ENCODE assay signal across 8 mouse cellular contexts in genomic region chr7:98489623-98490084, GRCm38 (mm10). TPM values are rescaled to one million over a fixed set of nuclear protein-coding genes. Genes with fewer than 3 reads are reported as not detected.
DNase-seq lines count a peak whose midpoint lies in the region; ATAC-seq lines count a peak whose summit lies in the region.

No protein-coding gene starts in this region.

- peak; percentile 62; the same call in 1 of the 2 replicates for ATAC-seq in embryonic facial prominence, embryonic 12.5 days (ENCODE audit: insufficient number of reproducible peaks, insufficient read depth, low FRiP score, low TSS enrichment)
- ATAC-seq in heart, embryonic 12.5 days (ENCODE audit: insufficient number of reproducible peaks, low FRiP score) = peak; percentile 77
- peak; percentile 82 for ATAC-seq in kidney, embryonic 14.5 days (ENCODE audit: low FRiP score, low TSS enrichment)
- ATAC-seq in liver, embryonic 12.5 days = peak; percentile 60

- H3K9me3 ChIP-seq in embryonic facial prominence, embryonic 12.5 days = no peaks in the 10 kb centered on the region
- H3K9me3 ChIP-seq in heart, embryonic 12.5 days (replicated peaks) = no peaks in the 10 kb centered on the region
- H3K9me3 ChIP-seq in kidney, embryonic 14.5 days (ENCODE audit: control insufficient read depth, low read length) = no peaks in the 10 kb centered on the region
- H3K9me3 ChIP-seq in liver, embryonic 12.5 days (replicated peaks) = no peaks in the 10 kb centered on the region

- peaks cover 17% of the 10 kb centered on the region; the same call in 1 of the 2 replicates for H3K4me1 ChIP-seq in embryonic facial prominence, embryonic 12.5 days
- H3K4me1 ChIP-seq in heart, embryonic 12.5 days (replicated peaks) = peaks cover 53% of the 10 kb centered on the region
- peaks cover 36% of the 10 kb centered on the region for H3K4me1 ChIP-seq in kidney, embryonic 14.5 days (ENCODE audit: control insufficient read depth, insufficient read depth, low read length)
- peaks cover 34% of the 10 kb centered on the region for H3K4me1 ChIP-seq in liver, embryonic 12.5 days

- no peak overlapping the region for H3K27ac ChIP-seq in embryonic facial prominence, embryonic 12.5 days
- no peak overlapping the region for H3K27ac ChIP-seq in heart, embryonic 12.5 days (ENCODE audit: poor library complexity, severe bottlenecking)
- H3K27ac ChIP-seq in kidney, embryonic 14.5 days (ENCODE audit: low read depth, low read length) = no peak overlapping the region; the same call in 1 of the 2 replicates
- 0 out of 2 replicates have a peak overlapping the region, but pooled peaks have one; percentile 14 for H3K27ac ChIP-seq in liver, embryonic 12.5 days

- WGBS in embryonic facial prominence, embryonic 12.5 days = under 1% methylated on average over 50 of the region's 50 CpGs
- WGBS in heart, embryonic 12.5 days = under 1% methylated on average over 49 of the region's 50 CpGs
- WGBS in kidney, embryonic 14.5 days = under 1% methylated on average over 43 of the region's 50 CpGs
- under 1% methylated on average over 50 of the region's 50 CpGs for WGBS in liver, embryonic 12.5 days (ENCODE audit: insufficient replicate concordance)

- H3K4me2 ChIP-seq in embryonic facial prominence, embryonic 12.5 days (replicated peaks) = peak overlapping the region; percentile 73
- H3K4me2 ChIP-seq in heart, embryonic 12.5 days = peak overlapping the region; percentile 93
- H3K4me2 ChIP-seq in kidney, embryonic 14.5 days (replicated peaks; ENCODE audit: low read depth, low read length) = peak overlapping the region; percentile 86
- H3K4me2 ChIP-seq in liver, embryonic 12.5 days = peak overlapping the region; percentile 73

- H3K36me3 ChIP-seq in embryonic facial prominence, embryonic 12.5 days = no peaks in the 10 kb centered on the region
- H3K36me3 ChIP-seq in heart, embryonic 12.5 days = no peaks in the 10 kb centered on the region
- H3K36me3 ChIP-seq in kidney, embryonic 14.5 days (ENCODE audit: control insufficient read depth, insufficient read depth, low read length) = no peaks in the 10 kb centered on the region
- no peaks in the 10 kb centered on the region for H3K36me3 ChIP-seq in liver, embryonic 12.5 days

- 0 out of 2 replicates have a peak, but pooled peaks cover 4% of the 10 kb centered on the region for H3K27me3 ChIP-seq in embryonic facial prominence, embryonic 12.5 days
- H3K27me3 ChIP-seq in heart, embryonic 12.5 days (replicated peaks) = peaks cover 12% of the 10 kb centered on the region
- H3K27me3 ChIP-seq in kidney, embryonic 14.5 days (ENCODE audit: control insufficient read depth, insufficient read depth, low read length) = no peaks in the 10 kb centered on the region
- peaks cover 66% of the 10 kb centered on the region for H3K27me3 ChIP-seq in liver, embryonic 12.5 days (replicated peaks)

- DNase-seq in frontal cortex, postnatal 10 days (ENCODE audit: low spot score in 2 of 2) = peak; percentile 57 to 69
- no peak for DNase-seq in frontal cortex, postnatal 14 days (ENCODE audit: low spot score in 2 of 2)
- DNase-seq in naive thymus-derived CD4-positive, alpha-beta T cell, adult 2 months (ENCODE audit: low read depth) = peak; percentile 52
- DNase-seq in spleen, postnatal 4 days (ENCODE audit: low spot score in 2 of 2) = peak; percentile 73 to 84

- H3K4me3 ChIP-seq in embryonic facial prominence, embryonic 12.5 days = peak overlapping the region; percentile 50
- H3K4me3 ChIP-seq in heart, embryonic 12.5 days = peak overlapping the region; percentile 59
- H3K4me3 ChIP-seq in kidney, embryonic 14.5 days (ENCODE audit: low read length) = peak overlapping the region; percentile 43
- H3K4me3 ChIP-seq in liver, embryonic 12.5 days = peak overlapping the region; percentile 58

- H3K9ac ChIP-seq in embryonic facial prominence, embryonic 12.5 days = peak overlapping the region; percentile 40; the same call in 1 of the 2 replicates
- peak overlapping the region; percentile 65 for H3K9ac ChIP-seq in heart, embryonic 12.5 days
- peak overlapping the region; percentile 62 for H3K9ac ChIP-seq in kidney, embryonic 14.5 days (ENCODE audit: low read depth, low read length)
- H3K9ac ChIP-seq in liver, embryonic 12.5 days = peak overlapping the region; percentile 33; the same call in 1 of the 2 replicates

RNA-seq across cellular contexts. Expression of gene Lrrc32, which starts 0.6 kb away (rescaled TPM):
- 3.9 and 4.6 TPM in 2 replicates for polyA plus RNA-seq in embryonic facial prominence, embryonic 12.5 days (2016; fragmentation: Nextera tagmentation; extraction: Ambion mirVana)
- polyA plus RNA-seq in heart, embryonic 12.5 days (2016; fragmentation: Nextera tagmentation; extraction: Ambion mirVana) = 7.5 TPM in 2 replicates
- polyA plus RNA-seq in kidney, embryonic 14.5 days (2014; fragmentation: Nextera tagmentation; extraction: Ambion mirVana) = 9.5 and 13.7 TPM in 2 replicates
- 7.4 and 8.3 TPM in 2 replicates for polyA plus RNA-seq in liver, embryonic 12.5 days (2016; fragmentation: Nextera tagmentation; extraction: Ambion mirVana)

RNA-seq across cellular contexts. Expression of gene Gucy2d, which starts 49.4 kb away (rescaled TPM):
- 0.04 TPM in 1 of 2 replicates, not detected in the other for polyA plus RNA-seq in embryonic facial prominence, embryonic 12.5 days (2016; fragmentation: Nextera tagmentation; extraction: Ambion mirVana)
- not detected in 2 replicates for polyA plus RNA-seq in heart, embryonic 12.5 days (2016; fragmentation: Nextera tagmentation; extraction: Ambion mirVana)
- polyA plus RNA-seq in kidney, embryonic 14.5 days (2014; fragmentation: Nextera tagmentation; extraction: Ambion mirVana) = not detected in 2 replicates
- not detected in 2 replicates for polyA plus RNA-seq in liver, embryonic 12.5 days (2016; fragmentation: Nextera tagmentation; extraction: Ambion mirVana)

Comparison
In these comparisons a context has a peak if more than half of its experiments do, and no peak if none do; other contexts are left out.
1. DNase-seq: peak in frontal cortex, postnatal 10 days (2 of 2), naive thymus-derived CD4-positive, alpha-beta T cell, adult 2 months (single experiment) and spleen, postnatal 4 days (2 of 2); none in frontal cortex, postnatal 14 days (0 of 2).
2. Peak in every context shown above with its lines, with median percentiles within 50 percentile points of each other: ATAC-seq, H3K4me2 ChIP-seq, H3K4me3 ChIP-seq and H3K9ac ChIP-seq.